Mouse (Mus musculus): ENCODE data around the gene Nhlh1. TPM values are rescaled to one million over a fixed set of nuclear protein-coding genes. Genes with fewer than 3 reads are reported as not detected.

The Nhlh1 gene
- 14.8 and 19.3 TPM in 2 replicates for polyA plus RNA-seq (2012; rRNA removed)

- TF ChIP-seq CTCF (IDR thresholded peaks at IDR 0.05; ENCODE audit: borderline replicate concordance, extremely low read depth, insufficient read depth, insufficient read length) (no peak), POLR2A (IDR thresholded peaks at IDR 0.05; ENCODE audit: borderline replicate concordance, extremely low read depth, insufficient read depth, insufficient read length, poor library complexity, severe bottlenecking) (no peak)
These were observed at the start of gene Nhlh1 for GRCm38 (mm10) chr1:172057491-172057921. Nhlh1 (minus strand) TSS chr1:172057573.

GRCm38 (mm10) chr1:172105101-172105500 lies 47.7 kb upstream of the Nhlh1 start:
- TF ChIP-seq POLR2A (IDR thresholded peaks at IDR 0.05; ENCODE audit: borderline replicate concordance, extremely low read depth, insufficient read depth, insufficient read length, poor library complexity, severe bottlenecking) = no peak
- TF ChIP-seq CTCF (IDR thresholded peaks at IDR 0.05; ENCODE audit: borderline replicate concordance, extremely low read depth, insufficient read depth, insufficient read length) = no peak; the same call in 1 of the 2 replicates
- DNase-seq (ENCODE audit: low read depth) = peak; percentile 31

More at GRCm38 (mm10) chr1:172057491-172057921, at the start of gene Nhlh1:
- DNase-seq (ENCODE audit: low read depth) = peak; percentile 89

- TF ChIP-seq CTCF (IDR thresholded peaks at IDR 0.05; ENCODE audit: borderline replicate concordance, extremely low read depth, insufficient read depth, insufficient read length) (no peak), POLR2A (IDR thresholded peaks at IDR 0.05; ENCODE audit: borderline replicate concordance, extremely low read depth, insufficient read depth, insufficient read length, poor library complexity, severe bottlenecking) (no peak)
- no peak for DNase-seq (ENCODE audit: low read depth)
These were observed 46.2 kb upstream of the Nhlh1 start for GRCm38 (mm10) chr1:172103619-172104018.

GRCm38 (mm10) chr1:172099325-172100033 lies 42.1 kb upstream of the Nhlh1 start:
- DNase-seq (ENCODE audit: low read depth) = no peak
- TF ChIP-seq CTCF (IDR thresholded peaks at IDR 0.05; ENCODE audit: borderline replicate concordance, extremely low read depth, insufficient read depth, insufficient read length) = no peak
- TF ChIP-seq POLR2A (IDR thresholded peaks at IDR 0.05; ENCODE audit: borderline replicate concordance, extremely low read depth, insufficient read depth, insufficient read length, poor library complexity, severe bottlenecking) = no peak

GRCm38 (mm10) chr1:172095202-172095601 lies 37.8 kb upstream of the Nhlh1 start:
- no peak for TF ChIP-seq POLR2A (IDR thresholded peaks at IDR 0.05; ENCODE audit: borderline replicate concordance, extremely low read depth, insufficient read depth, insufficient read length, poor library complexity, severe bottlenecking)
- no peak for TF ChIP-seq CTCF (IDR thresholded peaks at IDR 0.05; ENCODE audit: borderline replicate concordance, extremely low read depth, insufficient read depth, insufficient read length)
- peak; percentile 59 for DNase-seq (ENCODE audit: low read depth)

GRCm38 (mm10) chr1:172094295-172094694 lies 36.9 kb upstream of the Nhlh1 start:
- no peak for TF ChIP-seq POLR2A (IDR thresholded peaks at IDR 0.05; ENCODE audit: borderline replicate concordance, extremely low read depth, insufficient read depth, insufficient read length, poor library complexity, severe bottlenecking)
- no peak for TF ChIP-seq CTCF (IDR thresholded peaks at IDR 0.05; ENCODE audit: borderline replicate concordance, extremely low read depth, insufficient read depth, insufficient read length)

GRCm38 (mm10) chr1:172093522-172093921 lies 36.1 kb upstream of the Nhlh1 start:
- TF ChIP-seq POLR2A (IDR thresholded peaks at IDR 0.05; ENCODE audit: borderline replicate concordance, extremely low read depth, insufficient read depth, insufficient read length, poor library complexity, severe bottlenecking) (no peak), CTCF (IDR thresholded peaks at IDR 0.05; ENCODE audit: borderline replicate concordance, extremely low read depth, insufficient read depth, insufficient read length) (no peak)
- no peak for DNase-seq (ENCODE audit: low read depth)

More at GRCm38 (mm10) chr1:172094295-172094694, 36.9 kb upstream of the Nhlh1 start:
- no peak for DNase-seq (ENCODE audit: low read depth)

- TF ChIP-seq POLR2A (IDR thresholded peaks at IDR 0.05; ENCODE audit: borderline replicate concordance, extremely low read depth, insufficient read depth, insufficient read length, poor library complexity, severe bottlenecking) = no peak
- no peak for TF ChIP-seq CTCF (IDR thresholded peaks at IDR 0.05; ENCODE audit: borderline replicate concordance, extremely low read depth, insufficient read depth, insufficient read length)
- DNase-seq (ENCODE audit: low read depth) = no peak
These were observed 25.6 kb upstream of the Nhlh1 start for GRCm38 (mm10) chr1:172082899-172083445.

GRCm38 (mm10) chr1:172082101-172082898 lies 24.9 kb upstream of the Nhlh1 start, which contains the start of the genes Copa and Ncstn:
Copa (plus strand) TSS chr1:172082529.
Ncstn (minus strand) TSS chr1:172082795.
- peak; percentile 98 for DNase-seq (ENCODE audit: low read depth)
- no peak for TF ChIP-seq CTCF (IDR thresholded peaks at IDR 0.05; ENCODE audit: borderline replicate concordance, extremely low read depth, insufficient read depth, insufficient read length)
- TF ChIP-seq POLR2A (IDR thresholded peaks at IDR 0.05; ENCODE audit: borderline replicate concordance, extremely low read depth, insufficient read depth, insufficient read length, poor library complexity, severe bottlenecking) = peak; percentile 22; the same call in 1 of the 2 replicates

- no peak for DNase-seq (ENCODE audit: low read depth)
- no peak for TF ChIP-seq POLR2A (IDR thresholded peaks at IDR 0.05; ENCODE audit: borderline replicate concordance, extremely low read depth, insufficient read depth, insufficient read length, poor library complexity, severe bottlenecking)
- TF ChIP-seq CTCF (IDR thresholded peaks at IDR 0.05; ENCODE audit: borderline replicate concordance, extremely low read depth, insufficient read depth, insufficient read length) = no peak
These were observed 20.6 kb upstream of the Nhlh1 start for GRCm38 (mm10) chr1:172077981-172078380.

GRCm38 (mm10) chr1:172072604-172073003 lies 15.2 kb upstream of the Nhlh1 start:
- no peak for DNase-seq (ENCODE audit: low read depth)
- TF ChIP-seq CTCF (IDR thresholded peaks at IDR 0.05; ENCODE audit: borderline replicate concordance, extremely low read depth, insufficient read depth, insufficient read length) (no peak), POLR2A (IDR thresholded peaks at IDR 0.05; ENCODE audit: borderline replicate concordance, extremely low read depth, insufficient read depth, insufficient read length, poor library complexity, severe bottlenecking) (no peak)

Measured in brain, embryonic 14.5 days (tissue).